Mouse (Mus musculus): ENCODE measurements around the gene Cntnap2.

Cntnap2 gene

DNA sequence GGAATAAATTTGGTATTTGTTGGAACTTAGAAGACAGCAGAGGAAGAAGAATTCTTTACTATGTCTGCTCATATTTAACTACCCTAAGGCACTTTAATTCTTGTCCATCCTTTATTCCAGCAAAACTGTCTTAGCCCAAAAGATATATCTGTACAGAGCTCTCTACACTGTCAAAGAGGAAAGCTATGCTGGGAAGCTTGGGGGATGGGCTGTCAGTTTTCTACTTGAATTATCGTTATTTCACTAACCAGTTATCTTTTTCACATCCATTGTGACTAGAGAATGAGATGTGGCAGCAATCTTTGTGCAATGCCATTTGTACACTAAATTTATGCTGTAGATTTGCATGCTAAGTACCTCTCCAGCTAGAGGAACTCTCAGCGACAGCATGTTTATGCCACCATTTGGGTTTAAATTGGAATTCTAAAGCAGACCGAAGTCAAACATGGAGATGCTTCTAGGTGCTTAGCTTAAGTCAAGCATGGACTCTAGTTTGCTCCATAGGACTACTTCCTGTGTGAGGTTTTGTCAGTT lies 268.9 kb downstream of the Cntnap2 start:
- no peak for DNase-seq (ENCODE audit: low read depth, low spot score)

GRCm38 (mm10) chr6:45345396-45345795 lies 286.2 kb downstream of the Cntnap2 start:
- DNase-seq (ENCODE audit: low read depth, low spot score), result no peak

DNA sequence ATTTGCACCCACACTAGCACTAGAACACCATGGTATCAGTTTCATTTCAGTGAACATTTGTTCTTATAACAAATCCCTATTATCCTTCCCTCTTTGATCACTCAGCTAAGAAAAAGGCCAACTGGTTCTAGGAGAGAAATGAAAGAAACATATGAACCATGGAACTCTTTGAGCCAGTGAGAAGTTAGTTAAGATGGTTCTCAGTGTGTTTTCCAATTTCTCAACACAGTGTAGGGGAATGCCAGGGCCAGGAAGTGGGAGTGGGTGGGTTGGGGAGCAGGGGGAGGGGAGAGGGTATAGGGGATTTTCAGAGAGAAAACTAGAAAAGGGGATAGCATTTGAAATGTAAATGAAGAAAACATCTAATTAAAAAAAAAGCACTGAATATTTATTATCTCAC lies 286.8 kb downstream of the Cntnap2 start:
- DNase-seq (ENCODE audit: low read depth, low spot score), result no peak

- no peak for DNase-seq (ENCODE audit: low read depth, low spot score)
These were observed 307.3 kb downstream of the Cntnap2 start for GRCm38 (mm10) chr6:45366442-45366841.

- DNase-seq (ENCODE audit: low read depth, low spot score), result no peak
These were observed 322.0 kb downstream of the Cntnap2 start for GRCm38 (mm10) chr6:45381126-45381525.

GRCm38 (mm10) chr6:45389034-45389433 lies 329.9 kb downstream of the Cntnap2 start:
- DNase-seq (ENCODE audit: low read depth, low spot score), result no peak

- DNase-seq (ENCODE audit: low read depth, low spot score), result no peak
These were observed 354.5 kb downstream of the Cntnap2 start for GRCm38 (mm10) chr6:45413629-45414028.

DNA sequence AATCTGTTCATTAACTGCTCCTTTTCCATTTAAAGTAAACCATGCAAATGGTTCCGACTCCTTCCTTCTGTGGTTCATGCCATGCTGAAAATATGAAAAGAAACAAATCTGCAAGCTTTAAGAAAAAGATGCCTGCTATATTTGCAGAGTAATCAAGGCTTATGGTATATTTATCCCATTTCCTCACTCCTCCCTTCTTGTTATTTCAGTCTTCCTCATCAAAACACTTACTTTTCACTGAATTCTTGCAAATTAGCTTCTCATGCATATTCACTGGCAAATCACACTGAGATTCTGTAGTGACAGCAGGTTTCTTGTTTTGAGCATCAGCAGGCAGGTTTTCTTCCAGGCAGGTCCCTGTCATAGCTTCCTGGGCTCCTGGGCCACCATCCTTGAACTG lies 396.3 kb downstream of the Cntnap2 start:
- no peak for DNase-seq (ENCODE audit: low read depth, low spot score)

DNA sequence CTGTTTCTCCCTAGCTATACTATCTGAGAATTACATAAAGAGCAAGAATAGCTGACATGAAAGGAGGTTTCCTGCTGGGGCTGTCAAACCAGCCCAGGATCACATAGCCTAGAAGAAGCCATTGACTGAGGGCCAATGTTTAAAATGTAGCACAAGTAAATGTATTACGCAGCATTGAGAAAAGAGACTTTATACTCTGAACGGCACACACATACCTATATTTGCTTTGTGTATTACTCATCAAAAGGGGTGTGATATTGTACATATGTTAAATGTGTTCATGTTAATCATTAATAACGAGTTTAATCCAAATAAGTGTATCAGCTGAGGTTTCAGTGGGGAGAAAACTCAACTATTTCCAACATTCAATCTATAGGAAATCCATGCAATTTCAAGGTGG lies 459.1 kb downstream of the Cntnap2 start:
- no peak for DNase-seq (ENCODE audit: low read depth, low spot score)

DNA sequence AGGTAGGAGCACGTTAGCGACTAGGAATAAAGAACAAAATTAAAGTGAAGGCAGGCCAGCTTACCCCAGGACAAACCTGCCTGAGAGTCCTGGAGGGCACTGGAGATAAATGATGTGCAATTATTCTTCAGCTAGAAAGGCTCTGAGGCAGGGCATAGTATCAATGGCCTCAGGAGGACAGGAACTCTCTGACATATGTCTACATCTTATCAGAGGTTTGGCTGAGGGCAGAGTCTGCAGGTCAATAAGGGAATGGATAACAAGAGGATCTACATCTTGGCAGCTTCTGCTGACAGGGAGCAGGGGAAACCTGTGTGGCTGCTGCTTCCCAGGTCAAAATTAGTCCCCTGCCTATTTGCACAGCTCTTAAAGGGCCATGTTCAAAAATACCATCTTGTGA lies 477.8 kb downstream of the Cntnap2 start:
- DNase-seq (ENCODE audit: low read depth, low spot score), result no peak

DNA sequence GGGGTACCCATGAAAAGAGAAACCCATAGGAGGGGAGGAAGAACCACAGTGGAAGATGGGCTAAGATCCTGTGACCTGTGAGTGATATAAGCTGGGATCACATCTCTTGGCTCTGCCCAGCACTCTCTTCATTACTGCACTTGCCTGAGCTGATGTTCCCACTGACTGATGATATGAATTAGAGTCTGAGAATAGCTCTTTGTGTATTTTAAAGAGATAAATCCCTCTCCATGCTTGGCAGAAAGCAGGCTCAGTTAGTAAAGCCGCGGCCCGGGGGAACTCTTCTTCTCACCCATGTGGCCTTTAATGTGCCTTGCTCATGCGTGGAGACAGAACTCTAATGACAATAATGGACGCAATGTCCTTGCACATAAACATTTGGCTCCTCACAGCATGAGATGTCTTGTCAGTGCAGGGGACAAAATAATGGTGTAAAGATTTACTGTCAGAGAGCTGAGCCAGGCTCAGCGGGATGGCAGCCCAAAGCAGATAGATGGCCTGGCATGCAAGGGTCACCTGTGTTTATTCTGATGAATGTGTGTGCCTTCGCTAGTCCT lies 485.2 kb downstream of the Cntnap2 start:
- DNase-seq (ENCODE audit: low read depth, low spot score), result no peak

DNA sequence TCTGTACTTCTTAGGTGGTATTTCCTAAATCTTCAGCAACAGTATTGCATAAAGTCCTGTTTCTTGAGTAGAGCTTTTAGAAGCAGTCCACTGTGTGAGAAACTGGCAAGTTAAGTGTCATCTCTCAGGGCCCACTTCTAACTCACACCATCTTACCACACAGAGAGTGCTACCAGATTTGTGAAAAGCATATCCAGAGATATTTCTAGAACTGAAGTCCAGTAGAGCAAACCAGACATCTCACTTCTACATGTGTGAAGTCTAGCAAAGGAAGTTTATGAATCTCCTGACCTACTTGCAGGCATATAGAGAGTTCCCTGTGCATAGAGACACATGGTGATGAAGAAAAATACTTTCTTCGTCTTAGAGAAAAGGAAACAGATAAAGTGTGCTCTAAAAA lies 500.6 kb downstream of the Cntnap2 start:
- no peak for DNase-seq (ENCODE audit: low read depth, low spot score)

DNA sequence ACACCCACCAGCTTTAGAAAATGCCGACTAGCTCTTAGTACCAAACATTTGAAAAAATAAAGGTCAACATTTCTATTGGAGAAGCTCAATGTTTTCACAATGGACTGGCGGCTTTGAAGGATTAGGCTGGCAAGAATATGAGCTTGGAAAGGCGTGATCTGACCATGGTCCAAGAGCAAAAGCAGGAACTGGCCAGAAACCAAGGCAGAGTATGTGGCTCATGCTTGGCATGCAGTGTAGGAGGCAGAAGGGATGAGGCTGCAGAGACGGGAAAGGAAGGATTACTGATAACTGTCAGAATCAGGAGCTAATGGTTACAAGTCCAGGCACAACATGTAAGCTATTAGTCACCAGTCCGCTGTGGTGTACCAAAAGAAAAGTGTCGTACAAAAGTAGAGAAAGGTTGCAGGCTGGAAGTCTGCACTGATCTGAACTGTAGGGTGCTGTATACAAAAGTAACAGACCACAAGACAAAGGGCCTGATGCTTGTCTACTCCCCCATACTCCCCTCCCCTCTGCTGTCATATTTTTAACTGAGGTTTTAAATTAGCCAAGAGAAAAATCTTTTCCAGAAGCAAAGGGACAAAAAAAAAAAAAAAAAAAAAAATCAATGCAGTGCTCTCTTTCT lies 525.4 kb downstream of the Cntnap2 start:
- DNase-seq (ENCODE audit: low read depth, low spot score), result no peak

DNA sequence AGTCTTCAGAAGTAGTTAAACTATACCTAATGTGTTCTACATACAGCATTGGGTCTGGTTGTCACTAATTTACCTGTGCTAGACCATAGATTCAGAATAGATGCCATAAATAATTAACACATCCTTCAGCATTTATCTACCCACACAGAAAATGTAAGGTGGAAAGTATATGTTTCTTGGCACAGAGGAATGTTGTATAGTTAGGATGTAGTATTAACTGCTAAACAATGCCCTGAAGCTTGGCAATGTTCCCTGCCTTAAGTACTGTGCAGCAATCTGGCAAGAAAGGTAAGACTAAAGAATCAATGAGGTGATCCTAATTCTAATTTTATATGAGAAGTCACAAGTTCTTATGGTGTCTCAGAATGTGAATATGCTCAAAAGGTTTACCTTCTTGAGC lies 529.9 kb downstream of the Cntnap2 start:
- DNase-seq (ENCODE audit: low read depth, low spot score), result no peak

DNA sequence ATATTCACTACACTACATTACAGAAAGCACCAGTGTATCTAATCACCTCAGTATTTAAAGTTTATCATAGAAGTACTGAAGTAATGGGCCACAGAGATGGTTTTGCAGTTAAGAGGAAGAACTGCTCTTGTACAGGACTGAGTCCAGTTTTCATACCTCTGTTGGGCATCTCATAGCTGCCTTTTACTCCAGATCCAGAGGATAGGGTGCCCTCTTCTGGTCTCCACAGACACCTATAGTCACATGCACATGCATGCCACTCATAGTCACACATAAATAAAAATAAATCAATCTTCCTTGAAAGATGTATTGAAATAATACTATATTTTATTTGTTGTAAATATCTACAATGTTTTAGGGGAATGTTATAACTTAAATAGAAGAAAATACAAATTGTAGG lies 587.9 kb downstream of the Cntnap2 start:
- DNase-seq (ENCODE audit: low read depth, low spot score), result no peak

- no peak for DNase-seq (ENCODE audit: low read depth, low spot score)
These were observed 589.3 kb downstream of the Cntnap2 start for GRCm38 (mm10) chr6:45648419-45648818.

DNA sequence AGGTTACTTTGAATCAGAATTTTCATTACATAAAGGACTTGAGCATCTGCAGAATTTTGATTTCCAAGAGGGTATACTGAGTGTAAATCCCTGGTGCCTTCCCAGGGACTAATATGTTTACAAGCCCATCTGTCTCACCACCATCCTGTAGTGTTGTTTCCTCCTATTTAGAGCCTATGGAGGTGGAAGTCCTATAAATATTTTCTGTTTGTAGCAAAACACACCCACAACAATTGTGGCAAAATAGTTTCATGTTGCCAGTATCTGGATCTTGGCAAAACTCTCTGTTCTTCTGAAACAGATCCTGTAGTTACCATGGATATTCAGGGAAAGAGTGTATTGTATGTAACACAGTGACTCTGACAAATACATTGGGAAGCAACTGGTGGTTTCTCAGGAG lies 641.1 kb downstream of the Cntnap2 start:
- no peak for DNase-seq (ENCODE audit: low read depth, low spot score)

DNA sequence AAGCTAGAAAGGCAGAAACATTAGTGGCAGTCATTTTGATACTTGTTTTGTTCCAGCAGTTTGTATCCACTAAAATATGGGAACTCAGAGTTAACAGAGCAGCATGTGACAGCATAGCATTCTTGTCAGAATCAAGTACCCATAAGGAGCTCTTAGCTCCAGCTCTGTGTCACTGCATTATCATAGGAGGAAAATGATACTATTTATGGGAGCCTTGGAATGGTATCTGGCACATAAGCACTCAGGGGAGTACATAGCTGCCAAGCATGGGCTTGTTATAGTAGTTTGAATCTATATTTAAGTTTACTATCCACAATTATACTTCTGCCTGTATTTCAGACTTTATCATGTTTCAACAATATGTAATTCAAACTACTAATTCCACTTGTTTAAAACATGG lies 732.5 kb downstream of the Cntnap2 start:
- no peak for DNase-seq (ENCODE audit: low read depth, low spot score)

GRCm38 (mm10) chr6:45841626-45842341 lies 782.6 kb downstream of the Cntnap2 start:
- no peak for DNase-seq (ENCODE audit: low read depth, low spot score)

- no peak for DNase-seq (ENCODE audit: low read depth, low spot score)
These were observed 784.6 kb downstream of the Cntnap2 start for GRCm38 (mm10) chr6:45843736-45844135.

DNA sequence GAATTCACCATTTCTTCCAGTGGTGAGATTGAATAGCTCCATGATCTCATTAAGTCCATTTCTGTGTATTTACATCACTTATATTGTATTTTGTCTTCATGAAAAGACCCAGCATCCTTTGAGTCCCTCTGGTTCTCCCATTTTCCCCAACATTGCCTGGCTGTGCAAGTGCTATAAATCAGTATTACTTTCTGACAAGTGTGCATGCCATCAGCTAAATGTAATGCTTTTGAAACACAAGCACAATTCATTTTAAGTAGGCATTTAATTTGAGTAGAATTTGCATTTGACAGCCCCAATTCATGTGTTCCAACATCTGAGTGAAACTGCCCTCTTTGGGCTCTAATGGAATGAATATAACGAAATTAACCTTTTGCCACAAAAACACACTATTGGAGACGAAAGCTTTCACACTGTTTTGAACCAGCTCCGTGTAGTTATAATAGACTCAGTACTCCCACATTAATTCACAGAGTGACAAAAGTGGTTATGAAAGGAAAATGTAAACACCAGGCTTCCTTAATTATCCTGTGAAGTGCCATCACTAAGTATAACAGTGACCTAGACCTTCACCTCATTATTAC lies 812.3 kb downstream of the Cntnap2 start:
- DNase-seq (ENCODE audit: low read depth, low spot score), result no peak

DNA sequence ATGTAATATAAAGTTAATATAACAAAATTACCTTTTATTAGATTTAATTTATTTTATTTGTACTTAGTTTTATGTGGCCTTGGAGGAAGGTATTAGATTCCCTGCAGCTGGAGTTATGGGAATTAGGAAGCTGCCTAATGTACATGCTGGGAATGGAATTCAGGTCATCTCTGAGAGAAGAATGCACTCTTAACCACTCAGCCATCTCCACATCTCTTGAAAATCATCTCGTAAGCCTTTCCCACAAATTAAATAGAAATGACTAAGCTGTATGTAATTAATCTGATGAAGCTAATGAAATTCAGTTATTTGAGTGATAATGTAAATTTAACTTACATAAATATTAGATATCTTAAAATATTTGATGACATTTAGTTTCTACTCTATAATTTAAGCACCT lies 826.3 kb downstream of the Cntnap2 start:
- DNase-seq (ENCODE audit: low read depth, low spot score), result no peak

- no peak for DNase-seq (ENCODE audit: low read depth, low spot score)
These were observed 828.7 kb downstream of the Cntnap2 start for GRCm38 (mm10) chr6:45887901-45888300.
